Mouse (Mus musculus): ENCODE measurements around the gene Stx2. TPM values are rescaled to one million over a fixed set of nuclear protein-coding genes. Genes with fewer than 3 reads are reported as not detected.

Stx2 gene
- polyA plus RNA-seq, 1 experiment from 2014 or later, result 14.8 TPM

- no peak for ATAC-seq
- Histone ChIP-seq H3K36me3 (ENCODE audit: control insufficient read depth, insufficient read depth, low read length) (0 out of 2 replicates have a peak, but pooled peaks cover 4% of the 10 kb centered on the region), H3K27me3 (ENCODE audit: control insufficient read depth, insufficient read depth, low read depth, low read length) (no peaks in the 10 kb centered on the region), H3K4me1 (ENCODE audit: control insufficient read depth, insufficient read depth, low read length) (peaks cover 15% of the 10 kb centered on the region), H3K9ac (ENCODE audit: low read depth, low read length) (peak overlapping the region; percentile 81), H3K27ac (ENCODE audit: low read length) (peak overlapping the region; percentile 98), H3K9me3 (replicated peaks; ENCODE audit: control insufficient read depth, low read length, poor library complexity, severe bottlenecking) (no peaks in the 10 kb centered on the region), H3K4me2 (ENCODE audit: low read length) (peak overlapping the region; percentile 69), H3K4me3 (ENCODE audit: low read depth, low read length) (peak overlapping the region; percentile 71)
- 86% methylated on average over 13 of the region's 13 CpGs for WGBS
These were observed 10.6 kb upstream of the Stx2 start for GRCm38 (mm10) chr5:129018782-129019489.

GRCm38 (mm10) chr5:129016370-129016769 lies 8.0 kb upstream of the Stx2 start:
- Histone ChIP-seq H3K27ac (ENCODE audit: low read length) (no peak overlapping the region), H3K9me3 (replicated peaks; ENCODE audit: control insufficient read depth, low read length, poor library complexity, severe bottlenecking) (no peaks in the 10 kb centered on the region), H3K4me1 (ENCODE audit: control insufficient read depth, insufficient read depth, low read length) (peaks cover 5% of the 10 kb centered on the region), H3K9ac (ENCODE audit: low read depth, low read length) (no peak overlapping the region), H3K4me2 (ENCODE audit: low read length) (no peak overlapping the region), H3K36me3 (ENCODE audit: control insufficient read depth, insufficient read depth, low read length) (no peaks in the 10 kb centered on the region), H3K27me3 (ENCODE audit: control insufficient read depth, insufficient read depth, low read depth, low read length) (no peaks in the 10 kb centered on the region), H3K4me3 (ENCODE audit: low read depth, low read length) (no peak overlapping the region)
- WGBS, result 98% methylated on average over 3 of the region's 3 CpGs
- ATAC-seq, result no peak

DNA sequence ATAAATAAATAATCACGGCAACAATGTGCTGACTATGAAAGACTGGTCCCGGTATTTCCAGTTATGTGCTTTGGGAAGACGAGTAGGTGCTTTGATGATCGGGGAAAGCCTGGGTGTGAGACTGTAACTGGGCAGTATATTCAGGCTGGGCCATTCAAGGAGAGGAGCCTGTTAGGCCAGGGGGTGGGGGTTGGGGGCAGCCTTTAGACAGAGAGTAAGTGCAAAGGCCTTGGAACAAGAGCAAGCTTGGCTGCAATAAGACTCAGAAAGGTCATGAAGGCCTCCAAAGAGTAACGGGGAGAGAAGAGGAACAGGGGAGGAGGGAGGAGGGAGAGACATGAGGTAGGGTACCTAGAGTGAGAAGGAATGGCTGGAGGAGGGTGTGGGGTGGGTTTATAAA lies 7.2 kb upstream of the Stx2 start:
- 93% methylated on average over 5 of the region's 5 CpGs for WGBS
- Histone ChIP-seq H3K27me3 (ENCODE audit: control insufficient read depth, insufficient read depth, low read depth, low read length) (no peaks in the 10 kb centered on the region), H3K9me3 (replicated peaks; ENCODE audit: control insufficient read depth, low read length, poor library complexity, severe bottlenecking) (no peaks in the 10 kb centered on the region), H3K4me3 (ENCODE audit: low read depth, low read length) (no peak overlapping the region), H3K9ac (ENCODE audit: low read depth, low read length) (no peak overlapping the region), H3K36me3 (ENCODE audit: control insufficient read depth, insufficient read depth, low read length) (no peaks in the 10 kb centered on the region), H3K4me2 (ENCODE audit: low read length) (no peak overlapping the region), H3K4me1 (ENCODE audit: control insufficient read depth, insufficient read depth, low read length) (peaks cover 4% of the 10 kb centered on the region; the same call in 1 of the 2 replicates), H3K27ac (ENCODE audit: low read length) (no peak overlapping the region)
- ATAC-seq, result no peak

DNA sequence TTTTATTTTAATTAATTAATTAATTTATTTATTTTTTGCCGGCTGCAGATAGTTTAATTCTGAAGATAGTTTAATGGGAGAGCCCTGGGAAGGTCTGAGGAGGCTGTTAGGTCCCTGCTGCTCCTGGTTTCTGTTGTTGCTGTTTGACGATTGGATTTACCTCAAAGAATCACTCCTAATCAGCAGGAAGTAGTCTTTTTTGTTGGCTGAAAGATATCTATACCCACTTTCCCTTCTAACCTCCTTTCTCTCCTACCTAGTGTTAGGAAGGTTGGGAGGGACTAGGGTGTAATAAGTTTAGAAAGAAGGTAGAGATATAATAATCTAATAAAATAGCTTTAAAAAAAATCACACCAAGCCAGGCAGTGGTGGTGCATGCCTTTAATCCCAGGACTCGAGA lies 6.6 kb upstream of the Stx2 start:
- no peak overlapping the region for H3K27ac ChIP-seq (ENCODE audit: low read length)
- no peak for ATAC-seq
- no peak overlapping the region for H3K9ac ChIP-seq (ENCODE audit: low read depth, low read length)
- no peaks in the 10 kb centered on the region for H3K36me3 ChIP-seq (ENCODE audit: control insufficient read depth, insufficient read depth, low read length)
- H3K4me1 ChIP-seq (ENCODE audit: control insufficient read depth, insufficient read depth, low read length), result peaks cover 4% of the 10 kb centered on the region; the same call in 1 of the 2 replicates
- WGBS, result 77% methylated on average over 3 of the region's 3 CpGs
- no peak overlapping the region for H3K4me3 ChIP-seq (ENCODE audit: low read depth, low read length)
- H3K27me3 ChIP-seq (ENCODE audit: control insufficient read depth, insufficient read depth, low read depth, low read length), result no peaks in the 10 kb centered on the region
- no peak overlapping the region for H3K4me2 ChIP-seq (ENCODE audit: low read length)
- H3K9me3 ChIP-seq (replicated peaks; ENCODE audit: control insufficient read depth, low read length, poor library complexity, severe bottlenecking), result no peaks in the 10 kb centered on the region

DNA sequence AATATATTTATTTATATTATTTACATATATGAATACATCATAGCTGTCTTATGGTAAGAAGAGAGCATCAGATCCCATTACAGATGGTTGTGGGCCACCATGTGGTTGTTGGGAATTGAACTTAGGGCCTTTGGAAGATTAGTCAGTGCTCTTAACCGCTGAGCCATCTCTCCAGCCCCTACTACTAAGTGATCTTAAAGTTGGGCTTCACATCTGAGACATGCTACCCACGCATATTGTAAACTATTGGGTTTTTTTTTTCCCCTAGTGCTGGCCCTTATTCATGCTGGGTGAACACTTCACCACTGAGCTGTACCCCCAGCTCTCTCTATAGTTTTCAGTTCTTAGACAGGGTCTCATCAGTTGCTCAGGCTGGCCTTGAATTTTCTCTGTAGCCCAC lies 2.6 kb upstream of the Stx2 start:
- Histone ChIP-seq H3K27ac (ENCODE audit: low read length) (no peak overlapping the region), H3K4me2 (ENCODE audit: low read length) (no peak overlapping the region), H3K9ac (ENCODE audit: low read depth, low read length) (no peak overlapping the region), H3K4me3 (ENCODE audit: low read depth, low read length) (no peak overlapping the region), H3K36me3 (ENCODE audit: control insufficient read depth, insufficient read depth, low read length) (no peaks in the 10 kb centered on the region), H3K4me1 (ENCODE audit: control insufficient read depth, insufficient read depth, low read length) (peaks cover 11% of the 10 kb centered on the region), H3K9me3 (replicated peaks; ENCODE audit: control insufficient read depth, low read length, poor library complexity, severe bottlenecking) (no peaks in the 10 kb centered on the region), H3K27me3 (ENCODE audit: control insufficient read depth, insufficient read depth, low read depth, low read length) (no peaks in the 10 kb centered on the region)
- WGBS, result 77% methylated on average over 2 of the region's 2 CpGs
- no peak for ATAC-seq

DNA sequence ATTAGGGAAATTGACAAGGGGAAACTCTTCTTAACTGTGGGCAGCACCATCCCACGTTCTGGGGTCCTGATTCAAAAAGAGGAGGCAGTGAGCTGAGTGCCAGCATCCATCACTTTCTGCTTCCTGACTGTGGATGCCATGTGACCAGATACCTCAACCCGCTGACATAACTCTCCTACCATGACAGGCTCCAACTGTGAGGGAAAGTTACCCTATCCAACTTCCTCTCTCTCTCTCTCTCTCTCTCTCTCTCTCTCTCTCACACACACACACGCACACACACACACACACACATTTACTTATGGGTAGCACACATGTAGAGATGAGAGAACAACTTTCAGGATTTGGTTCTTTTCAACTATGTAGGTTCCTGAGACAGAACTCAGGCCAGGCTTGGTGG lies 1.2 kb upstream of the Stx2 start:
- 84% methylated on average over 3 of the region's 3 CpGs for WGBS
- H3K4me3 ChIP-seq (ENCODE audit: low read depth, low read length), result no peak overlapping the region
- peaks cover 11% of the 10 kb centered on the region for H3K4me1 ChIP-seq (ENCODE audit: control insufficient read depth, insufficient read depth, low read length)
- no peak overlapping the region for H3K27ac ChIP-seq (ENCODE audit: low read length)
- no peaks in the 10 kb centered on the region for H3K27me3 ChIP-seq (ENCODE audit: control insufficient read depth, insufficient read depth, low read depth, low read length)
- H3K36me3 ChIP-seq (ENCODE audit: control insufficient read depth, insufficient read depth, low read length), result no peaks in the 10 kb centered on the region
- H3K9me3 ChIP-seq (replicated peaks; ENCODE audit: control insufficient read depth, low read length, poor library complexity, severe bottlenecking), result no peaks in the 10 kb centered on the region
- no peak overlapping the region for H3K4me2 ChIP-seq (ENCODE audit: low read length)
- H3K9ac ChIP-seq (ENCODE audit: low read depth, low read length), result no peak overlapping the region
- ATAC-seq, result no peak

DNA sequence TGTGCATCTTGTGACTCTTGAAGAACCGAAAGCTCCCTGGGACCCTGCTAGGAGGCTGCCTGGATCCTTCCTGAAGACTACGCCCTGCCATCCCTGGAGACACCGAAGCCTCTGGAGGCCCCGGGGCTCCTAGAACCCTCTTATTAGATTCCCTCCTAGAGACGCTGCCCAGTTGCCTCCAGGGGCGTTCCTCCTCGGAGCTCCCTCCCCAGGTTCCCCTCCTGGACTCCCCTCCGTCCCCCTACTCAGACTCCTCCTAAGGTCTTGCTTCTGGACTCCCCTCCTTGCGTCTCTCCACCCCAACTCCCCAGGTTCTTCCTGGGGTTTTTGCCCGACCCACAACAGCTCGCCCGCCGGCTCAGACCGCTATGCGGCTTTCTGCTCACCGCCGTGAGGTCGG lies 366 bp downstream of the Stx2 start:
- peak overlapping the region; percentile 35; the same call in 1 of the 2 replicates for H3K27ac ChIP-seq (ENCODE audit: low read length)
- peaks cover 11% of the 10 kb centered on the region for H3K4me1 ChIP-seq (ENCODE audit: control insufficient read depth, insufficient read depth, low read length)
- H3K27me3 ChIP-seq (ENCODE audit: control insufficient read depth, insufficient read depth, low read depth, low read length), result no peaks in the 10 kb centered on the region
- peak; percentile 65 for ATAC-seq
- H3K9ac ChIP-seq (ENCODE audit: low read depth, low read length), result peak overlapping the region; percentile 85
- H3K36me3 ChIP-seq (ENCODE audit: control insufficient read depth, insufficient read depth, low read length), result no peaks in the 10 kb centered on the region
- peak overlapping the region; percentile 69 for H3K4me3 ChIP-seq (ENCODE audit: low read depth, low read length)
- WGBS, result 0% methylated on average over 18 of the region's 18 CpGs
- peak overlapping the region; percentile 62 for H3K4me2 ChIP-seq (ENCODE audit: low read length)
- no peaks in the 10 kb centered on the region for H3K9me3 ChIP-seq (replicated peaks; ENCODE audit: control insufficient read depth, low read length, poor library complexity, severe bottlenecking)

DNA sequence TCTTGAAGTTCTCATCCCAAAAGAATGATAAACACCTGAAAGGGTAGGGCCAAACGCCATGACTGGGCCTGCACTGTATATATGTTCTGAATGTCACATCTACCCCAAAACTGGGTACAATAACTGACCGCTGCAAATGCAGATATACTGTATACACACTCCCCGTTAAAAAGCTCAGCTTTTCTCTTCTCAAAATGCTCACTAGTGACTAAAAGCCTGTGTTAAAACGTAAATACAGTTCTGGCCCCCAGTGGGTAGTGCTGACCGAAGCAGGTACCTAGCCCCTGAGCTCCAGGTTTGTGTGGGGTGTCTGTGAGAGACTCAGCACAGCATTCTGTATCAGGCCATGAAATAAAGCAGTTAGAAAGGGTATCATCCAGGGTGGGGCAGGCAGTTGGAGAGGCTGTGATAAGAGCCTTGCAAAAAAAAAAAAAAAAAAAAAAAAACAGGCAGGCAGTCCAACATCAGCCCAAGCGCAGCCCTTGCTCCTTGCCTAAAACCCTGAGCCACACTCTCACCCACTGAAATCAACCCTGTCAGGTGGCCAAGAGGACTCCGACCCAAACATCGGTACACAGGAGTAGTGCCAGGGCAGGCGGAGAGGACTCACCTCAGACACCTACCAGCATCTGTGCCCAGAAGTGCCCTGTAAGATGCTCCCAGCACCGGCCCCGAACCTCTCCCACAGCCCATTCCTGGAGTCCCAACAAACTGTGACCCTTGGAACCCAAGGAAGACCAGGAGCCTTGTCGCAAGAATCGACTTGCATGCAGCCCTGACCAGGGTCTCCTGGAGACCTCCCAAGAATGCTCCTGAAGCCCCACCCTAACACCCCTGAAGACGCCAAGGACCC lies 1.0 kb downstream of the Stx2 start:
- H3K9ac ChIP-seq (ENCODE audit: low read depth, low read length), result peak overlapping the region; percentile 85
- H3K9me3 ChIP-seq (replicated peaks; ENCODE audit: control insufficient read depth, low read length, poor library complexity, severe bottlenecking), result no peaks in the 10 kb centered on the region
- peak overlapping the region; percentile 62 for H3K4me2 ChIP-seq (ENCODE audit: low read length)
- H3K27me3 ChIP-seq (ENCODE audit: control insufficient read depth, insufficient read depth, low read depth, low read length), result no peaks in the 10 kb centered on the region
- peak; percentile 36 for ATAC-seq
- H3K27ac ChIP-seq (ENCODE audit: low read length), result peak overlapping the region; percentile 35; the same call in 1 of the 2 replicates
- peak overlapping the region; percentile 69 for H3K4me3 ChIP-seq (ENCODE audit: low read depth, low read length)
- H3K36me3 ChIP-seq (ENCODE audit: control insufficient read depth, insufficient read depth, low read length), result no peaks in the 10 kb centered on the region
- peaks cover 11% of the 10 kb centered on the region for H3K4me1 ChIP-seq (ENCODE audit: control insufficient read depth, insufficient read depth, low read length)
- 52% methylated on average over 14 of the region's 14 CpGs for WGBS

Measured in midbrain, embryonic 16.5 days (tissue).